Mouse (Mus musculus) kidney, adult 18-20 months (tissue): ENCODE results near the gene Ascl5.

Experiments
- DNase-seq: peaks from one replicate; pipeline ENCODE4 v3.0.0; 2021

Ascl5 gene

GRCm38 (mm10) chr1:136052547-136052946 is 1.9 kb downstream of the Ascl5 start, which contains the start of gene Cacna1s:
Gene Cacna1s, plus strand, starts transcription at chr1:136052750.
- DNase-seq = no peak

- no peak for DNase-seq
Measured at GRCm38 (mm10) chr1:136055771-136056170, 5.2 kb downstream of the Ascl5 start.

DNA sequence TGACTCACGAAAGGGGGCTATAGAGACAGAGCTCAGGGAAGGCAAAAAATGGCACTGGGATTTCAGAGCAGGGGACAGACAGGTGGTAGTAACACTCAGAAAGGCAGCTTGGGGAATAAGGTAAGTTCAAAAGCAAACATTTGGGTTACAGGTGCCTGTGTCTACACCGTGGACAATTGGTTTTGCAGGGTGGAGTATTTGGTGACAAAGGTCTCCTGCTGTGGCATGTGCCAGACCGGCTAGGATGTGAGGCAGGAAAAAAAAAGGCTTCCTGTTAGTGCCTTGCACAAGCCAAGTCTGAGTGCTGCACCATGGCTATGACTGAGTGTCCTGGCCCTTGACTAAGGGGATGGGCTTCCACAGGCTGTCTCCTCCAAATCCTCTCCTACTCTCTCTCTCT is 8.0 kb downstream of the Ascl5 start:
- DNase-seq = no peak

GRCm38 (mm10) chr1:136061041-136061789 is 10.6 kb downstream of the Ascl5 start:
- peak; percentile 68 for DNase-seq

- no peak for DNase-seq
Measured at GRCm38 (mm10) chr1:136061790-136062141, 11.2 kb downstream of the Ascl5 start.

DNA sequence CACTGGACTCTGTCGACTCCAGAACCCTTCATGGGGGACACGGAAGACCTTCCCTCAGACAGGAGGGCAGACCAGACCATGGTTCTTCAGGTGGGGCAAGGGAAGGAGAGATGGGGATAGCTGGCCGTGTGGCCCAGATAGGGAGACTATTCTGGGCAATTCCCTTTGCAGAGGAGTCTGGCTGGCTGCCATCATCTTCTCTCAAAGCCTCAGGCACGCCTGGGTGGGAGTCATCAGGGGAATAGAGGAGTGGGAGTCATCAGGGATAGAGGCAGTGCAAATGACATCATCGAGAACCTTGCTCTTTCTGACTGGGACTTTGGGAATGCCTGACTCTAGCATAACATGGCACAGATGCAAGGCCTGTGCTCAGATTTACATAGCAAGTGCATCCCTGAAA is 13.4 kb downstream of the Ascl5 start:
- DNase-seq = no peak

DNA sequence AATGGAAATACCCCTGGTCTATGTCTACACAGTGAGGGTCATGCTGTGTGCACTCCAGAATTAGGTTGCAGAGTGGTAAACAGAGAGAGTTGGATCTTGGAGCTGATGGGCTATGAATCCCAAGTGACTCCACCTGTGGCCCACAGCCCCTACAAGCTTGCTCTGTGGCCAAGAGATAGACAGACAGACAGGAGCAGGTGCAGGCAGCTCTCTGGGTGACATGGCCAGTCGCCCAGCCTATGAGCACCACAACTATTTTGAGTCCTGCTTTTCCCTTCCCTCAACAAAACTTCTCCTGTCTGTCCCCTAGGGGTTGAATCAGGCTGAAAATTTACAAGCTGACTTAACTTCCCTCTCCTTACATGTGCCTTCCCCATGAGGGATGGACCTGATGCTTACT is 16.0 kb downstream of the Ascl5 start:
- DNase-seq = no peak

- DNase-seq = no peak
Measured at GRCm38 (mm10) chr1:136067579-136067978, 17.0 kb downstream of the Ascl5 start.

DNA sequence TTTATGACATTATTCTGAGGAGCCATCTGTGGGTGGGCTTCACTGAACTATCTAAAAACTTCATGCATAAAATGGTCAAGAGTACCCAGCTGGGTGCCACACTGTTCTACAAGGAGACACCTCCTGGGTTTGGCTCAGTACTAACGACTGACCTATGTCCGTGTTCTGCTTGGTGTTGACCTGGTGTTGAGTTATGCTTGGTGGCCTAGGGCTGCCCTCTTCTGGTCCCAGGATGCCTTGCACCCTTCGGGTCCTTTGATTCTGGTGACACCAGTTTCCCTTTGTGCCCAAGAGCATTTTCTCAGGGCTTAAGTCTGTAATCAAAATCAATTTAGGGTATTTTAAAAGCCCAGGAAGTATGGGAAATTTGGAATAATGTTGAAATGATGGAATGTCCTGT is 25.5 kb downstream of the Ascl5 start:
- DNase-seq = peak; percentile 66

DNA sequence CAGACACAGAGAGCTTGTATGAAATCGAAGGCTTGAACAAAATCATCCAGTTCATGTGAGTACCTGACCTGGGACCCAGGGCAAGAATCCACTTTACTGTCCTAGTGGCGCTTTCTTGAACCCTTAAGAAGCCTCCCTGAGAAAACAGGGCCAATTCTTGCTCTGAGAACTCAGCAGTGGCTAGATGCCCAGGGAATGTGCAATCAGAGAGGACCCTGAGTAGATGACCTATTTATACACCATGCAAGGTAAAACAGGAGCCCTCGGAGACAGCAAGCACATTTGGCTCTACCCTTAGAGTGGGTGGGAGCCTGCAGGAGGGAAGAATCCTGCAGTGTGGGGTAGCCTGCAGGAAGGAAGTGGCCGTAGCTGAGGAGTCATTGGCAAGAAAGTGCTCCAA is 27.1 kb downstream of the Ascl5 start:
- no peak for DNase-seq

- DNase-seq = no peak
Measured at GRCm38 (mm10) chr1:136081161-136081560, 30.6 kb downstream of the Ascl5 start.

GRCm38 (mm10) chr1:136085988-136086685 is 35.5 kb downstream of the Ascl5 start:
- no peak for DNase-seq

- no peak for DNase-seq
Measured at GRCm38 (mm10) chr1:136089368-136090165, 39.0 kb downstream of the Ascl5 start.

GRCm38 (mm10) chr1:136093726-136094125 is 43.1 kb downstream of the Ascl5 start:
- no peak for DNase-seq

GRCm38 (mm10) chr1:136094807-136095206 is 44.2 kb downstream of the Ascl5 start:
- no peak for DNase-seq
